Mouse (Mus musculus): ENCODE data around the gene Lhpp. TPM values are rescaled to one million over a fixed set of nuclear protein-coding genes. Genes with fewer than 3 reads are reported as not detected.
A peak's percentile ranks its signal among the peaks of the same experiment; 100 is the strongest.

Gene Lhpp
- polyA plus RNA-seq, 3 experiments from 2014 or later = 2.3 to 5.3 (median 3.6) TPM

DNA sequence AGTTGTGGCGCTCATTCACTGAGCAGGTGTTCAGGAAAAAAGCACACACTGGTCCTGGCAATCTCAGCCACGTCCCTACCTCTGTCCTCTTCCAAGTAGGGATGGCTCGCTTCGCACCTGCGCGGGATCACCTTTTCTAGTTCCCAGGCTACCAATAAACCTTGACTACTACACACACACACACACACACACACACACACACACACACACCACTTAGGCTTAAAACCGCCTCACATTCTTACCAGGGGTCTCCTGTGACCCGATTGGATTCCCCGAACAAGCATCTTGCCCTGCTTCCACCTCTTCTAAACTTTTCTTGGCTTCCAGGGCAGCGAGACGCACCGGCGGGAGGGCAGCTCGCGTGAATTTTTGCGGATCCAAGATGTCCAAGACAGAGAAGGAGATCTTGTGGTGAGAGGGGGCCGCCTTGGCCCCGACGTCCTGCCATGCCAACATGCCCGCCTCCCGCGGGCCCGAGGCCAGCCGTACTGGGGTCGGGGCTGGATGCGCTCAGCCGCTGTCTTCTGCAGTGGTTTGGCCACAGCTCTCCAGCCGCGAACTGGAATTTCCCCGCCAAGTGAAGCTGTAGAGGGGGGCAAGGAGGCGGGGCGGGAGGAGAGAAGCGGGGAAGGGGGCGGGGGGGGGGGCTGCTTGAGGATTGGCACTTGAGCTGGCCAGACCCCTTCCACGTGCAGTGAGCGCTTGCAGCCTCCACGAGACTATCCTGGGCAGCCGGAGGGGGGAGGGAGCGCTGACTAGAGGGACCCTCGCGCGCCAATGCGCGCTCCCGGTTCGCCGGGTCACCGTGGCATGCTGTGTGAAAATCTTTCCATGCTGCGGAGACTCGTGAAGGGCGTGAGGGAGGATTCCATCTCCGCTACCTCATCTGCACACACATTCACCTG, 11.1 kb upstream of the Lhpp start, which contains the start of gene Nkx1-2:
TSS of gene Nkx1-2 (minus strand) at position 567 of the 905 bp plus-strand sequence.
- ATAC-seq = no peak

DNA sequence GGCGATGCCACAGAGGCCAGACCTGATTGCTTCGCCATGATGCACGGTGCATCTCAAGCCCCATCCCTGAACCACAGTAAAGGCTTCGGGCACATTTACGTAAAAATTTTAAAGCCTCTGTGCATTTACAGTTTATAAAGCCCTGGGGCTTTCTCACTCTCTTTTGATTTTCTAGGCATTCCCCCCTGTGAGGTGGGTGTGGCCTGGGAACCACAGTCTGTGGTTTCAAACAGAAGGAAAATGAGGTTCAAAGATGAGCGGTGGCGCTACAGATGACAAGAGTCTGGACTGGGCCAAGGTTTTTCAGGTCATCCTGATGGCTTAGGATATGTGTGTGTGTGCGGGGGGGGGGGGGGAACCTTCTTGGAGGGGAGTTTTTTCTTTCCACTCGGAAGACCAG, 10.4 kb upstream of the Lhpp start:
- ATAC-seq = peak; percentile 38

GRCm38 (mm10) chr7:132600926-132601325, 9.5 kb upstream of the Lhpp start:
- no peak for ATAC-seq

DNA sequence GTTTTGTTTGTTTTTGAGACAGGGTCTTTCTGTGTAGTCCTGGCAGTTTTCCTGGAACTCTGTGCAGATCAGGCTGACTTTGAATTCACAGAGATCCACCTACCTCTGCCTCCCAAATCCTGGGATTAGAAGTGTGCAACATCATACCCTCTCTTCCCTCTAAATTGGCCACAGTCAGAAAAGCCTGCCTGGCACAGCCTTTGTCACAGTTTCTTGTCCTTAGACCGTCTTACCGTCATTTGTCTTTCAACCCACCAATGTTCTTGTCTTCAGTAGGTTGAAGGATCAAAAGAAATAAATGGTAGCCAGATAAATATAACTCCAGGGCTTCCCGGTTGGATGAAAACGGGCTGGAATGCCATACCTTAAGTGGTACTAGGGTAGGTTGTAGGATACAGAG, 5.7 kb upstream of the Lhpp start:
- ATAC-seq = no peak

DNA sequence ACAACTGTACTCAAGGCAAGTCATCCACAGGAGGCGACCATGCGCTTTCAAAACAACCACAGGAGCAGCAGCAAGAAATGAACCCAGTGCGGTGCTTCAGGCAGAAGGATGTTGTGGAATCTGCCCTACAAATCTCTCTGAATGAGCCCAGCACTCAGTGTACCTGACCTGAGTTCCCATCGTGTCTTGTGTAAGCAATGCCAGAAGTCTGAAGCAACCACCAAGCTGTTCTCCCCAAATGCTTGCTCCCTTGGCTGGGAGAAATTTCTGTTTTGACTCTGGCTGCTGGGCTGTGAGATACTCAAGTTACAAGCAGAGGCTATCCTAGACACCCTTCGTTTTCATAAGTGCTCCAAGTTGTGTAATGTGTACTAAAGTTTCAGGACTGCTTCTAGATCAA, 4.7 kb upstream of the Lhpp start:
- no peak for ATAC-seq

DNA sequence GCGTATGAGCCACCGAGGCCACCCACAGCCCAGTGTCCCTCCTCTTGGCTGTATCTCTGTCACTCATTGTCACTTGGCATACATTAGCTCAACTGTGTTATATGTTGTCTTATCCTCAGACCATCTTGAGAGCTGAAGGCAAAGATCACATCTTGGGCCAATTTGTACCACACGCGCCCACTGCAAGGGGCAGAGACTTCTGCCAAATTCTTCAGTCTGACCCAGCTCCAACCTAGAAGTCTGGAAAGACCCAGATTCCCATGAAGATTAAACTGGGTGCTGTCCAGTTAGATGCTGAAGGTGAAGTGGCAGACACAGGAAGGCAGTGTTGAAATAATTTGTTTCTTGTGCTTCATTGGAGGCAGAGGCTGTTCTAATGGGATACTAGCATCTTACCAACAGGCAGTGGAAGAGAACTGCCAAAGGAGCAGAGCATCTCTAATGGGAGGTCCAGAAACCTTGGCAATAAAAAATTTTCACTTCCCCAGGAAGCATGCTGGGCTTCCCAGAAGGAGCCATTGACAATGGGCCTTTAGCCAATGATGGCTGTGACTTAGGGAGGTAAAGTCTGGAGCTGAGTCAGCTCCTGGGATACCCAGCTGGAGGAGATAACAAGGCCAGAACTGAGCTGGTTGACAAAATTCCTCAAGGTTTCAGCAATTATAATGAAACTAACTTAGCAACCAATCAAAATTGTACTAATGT, 2.0 kb upstream of the Lhpp start:
- ATAC-seq = no peak

- no peak for ATAC-seq
These were observed 1.1 kb downstream of the Lhpp start for GRCm38 (mm10) chr7:132611530-132611929.

- no peak for ATAC-seq
These were observed 4.9 kb downstream of the Lhpp start for GRCm38 (mm10) chr7:132615346-132615745.

GRCm38 (mm10) chr7:132616391-132616790, 6.0 kb downstream of the Lhpp start:
- ATAC-seq = no peak

DNA sequence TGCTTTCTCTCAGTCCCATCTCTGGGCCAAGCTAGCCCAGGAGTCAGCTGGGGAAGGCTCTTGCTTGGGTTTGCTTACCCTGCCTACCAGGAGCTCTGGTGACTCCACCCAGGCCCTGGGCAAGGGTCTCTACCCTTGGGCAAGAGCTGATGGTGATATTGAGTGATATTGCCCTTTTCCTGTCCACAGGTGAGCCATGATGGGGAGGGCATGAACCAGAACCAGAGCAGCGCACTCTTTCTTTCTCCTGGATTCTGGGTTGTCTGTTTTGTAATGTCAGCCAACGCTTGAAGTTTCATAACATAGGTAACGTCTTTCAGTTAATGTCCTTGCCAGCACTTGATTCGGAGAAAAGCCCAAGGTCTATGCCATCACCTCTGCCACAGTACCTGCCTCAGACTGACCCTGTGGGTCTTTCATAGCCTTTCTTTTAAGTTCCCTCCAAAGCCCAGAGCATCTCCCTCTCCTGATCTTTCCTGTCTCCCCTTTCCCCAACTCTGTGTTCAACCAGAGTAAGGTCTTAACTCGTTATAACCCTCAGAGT, 6.7 kb downstream of the Lhpp start:
- ATAC-seq = no peak

DNA sequence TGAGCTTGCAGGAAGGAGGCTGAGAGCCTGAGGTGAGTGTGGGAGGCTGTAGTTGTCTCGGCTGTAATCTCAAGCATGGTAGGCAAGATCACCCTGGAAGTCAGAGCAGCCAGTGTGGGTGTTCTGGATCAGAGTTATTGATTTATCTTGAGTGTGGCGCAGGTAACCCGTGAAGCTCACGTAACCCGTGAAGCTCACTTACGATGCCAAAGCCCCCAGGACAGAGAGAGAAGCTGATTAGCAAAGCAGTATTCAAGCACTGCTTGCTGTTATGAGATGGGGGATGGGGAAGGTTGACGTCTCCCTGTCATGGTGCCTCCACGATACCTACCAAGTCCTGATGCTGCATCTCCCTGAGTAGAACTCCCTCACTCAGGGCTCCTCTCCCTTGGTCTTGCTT, 9.1 kb downstream of the Lhpp start:
- ATAC-seq = no peak

GRCm38 (mm10) chr7:132619975-132620918, 9.8 kb downstream of the Lhpp start:
- ATAC-seq = no peak

GRCm38 (mm10) chr7:132624161-132624560, 13.7 kb downstream of the Lhpp start:
- ATAC-seq = no peak

DNA sequence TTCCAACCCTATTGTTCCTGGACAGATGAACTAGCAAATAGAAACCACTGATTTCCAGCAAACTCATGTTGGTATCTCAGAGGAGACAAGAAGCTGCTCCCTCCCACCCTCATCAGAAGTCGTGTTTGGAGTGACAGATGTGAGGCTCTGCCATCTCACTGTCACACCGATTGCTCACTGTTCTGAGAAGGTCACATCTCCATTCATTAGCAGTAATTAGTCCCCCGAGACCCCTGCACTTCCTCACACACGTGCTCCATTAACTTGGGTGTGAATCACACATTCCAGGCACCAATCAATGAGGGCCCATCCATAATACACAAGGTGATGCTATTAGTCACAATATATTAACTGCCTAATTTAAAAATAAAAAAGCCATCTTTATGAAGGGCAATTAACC, 15.7 kb downstream of the Lhpp start:
- no peak for ATAC-seq

- ATAC-seq = no peak
These were observed 17.0 kb downstream of the Lhpp start for GRCm38 (mm10) chr7:132627448-132627847.

- no peak for ATAC-seq
These were observed 20.9 kb downstream of the Lhpp start for GRCm38 (mm10) chr7:132631313-132631712.

GRCm38 (mm10) chr7:132637292-132637691, 26.9 kb downstream of the Lhpp start:
- no peak for ATAC-seq

DNA sequence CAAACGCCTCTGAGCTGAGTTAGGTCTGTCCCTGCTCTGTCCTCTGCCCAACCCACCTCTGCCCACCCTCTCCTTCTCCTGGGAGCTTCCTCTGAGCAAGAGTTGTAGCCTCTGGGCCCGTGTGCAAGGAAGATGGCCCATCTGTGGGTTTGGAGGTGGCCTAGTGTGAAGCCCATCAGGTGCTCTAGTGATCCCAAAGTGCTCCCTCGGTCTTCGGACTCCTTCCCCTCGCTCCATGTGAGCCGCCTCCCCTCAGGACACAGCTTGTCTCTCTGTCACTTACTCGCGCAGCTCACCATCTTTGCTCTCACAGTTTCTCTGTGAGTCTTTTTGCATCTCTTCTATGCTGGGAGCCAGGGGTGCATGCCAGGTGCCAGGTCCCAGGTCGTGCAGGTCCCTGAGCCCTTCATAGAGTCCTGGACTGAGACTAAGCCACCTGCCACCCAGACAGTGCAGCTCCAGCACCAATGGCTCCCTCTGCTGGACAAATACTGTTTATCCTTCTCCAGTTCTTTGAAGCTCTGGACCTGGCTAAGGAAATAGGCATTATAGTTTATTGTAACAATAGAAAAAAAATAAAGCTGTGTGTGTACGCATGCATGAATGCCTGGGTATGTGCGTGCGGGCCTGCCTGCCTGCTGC, 28.1 kb downstream of the Lhpp start:
- ATAC-seq = no peak

DNA sequence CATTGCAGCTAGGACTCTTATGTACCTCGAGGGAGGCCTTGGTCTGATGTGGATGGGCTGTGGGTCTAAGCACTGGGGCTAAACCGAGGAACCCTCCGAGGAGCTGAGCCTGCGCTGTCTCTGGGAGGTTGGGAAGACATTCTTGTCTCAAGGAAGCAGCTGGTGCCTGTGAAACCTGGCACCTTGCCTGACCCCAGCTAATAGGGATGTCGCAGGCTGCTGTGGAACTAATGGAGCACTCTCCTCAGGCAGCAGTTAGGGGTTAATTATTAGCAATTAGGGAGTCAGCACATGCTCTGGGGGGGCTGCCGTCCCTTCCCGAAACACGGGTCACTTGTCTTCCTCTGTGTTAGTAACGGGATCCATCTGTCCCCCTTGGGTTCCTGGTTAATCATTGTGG, 30.5 kb downstream of the Lhpp start:
- ATAC-seq = no peak

DNA sequence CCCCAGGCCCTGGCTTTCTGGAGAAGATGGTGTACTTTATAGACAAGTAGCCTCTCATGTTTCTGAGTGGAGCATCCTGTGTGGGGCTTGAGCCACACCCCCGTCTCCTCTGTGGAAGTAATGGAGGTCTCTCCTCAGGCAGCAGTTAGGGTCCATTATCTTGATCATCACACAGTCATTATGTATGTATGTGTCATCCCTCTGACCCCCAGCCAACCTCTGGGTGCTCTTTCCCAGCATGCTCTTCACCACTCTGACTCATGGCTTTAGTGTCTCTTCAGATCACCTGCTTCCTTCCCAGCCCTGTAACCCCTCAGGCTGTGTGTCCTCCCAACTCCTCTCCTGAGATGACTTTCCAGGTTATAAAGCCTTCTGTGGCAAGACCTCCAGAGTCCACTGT, 31.2 kb downstream of the Lhpp start:
- ATAC-seq = no peak

GRCm38 (mm10) chr7:132644605-132645279, 34.3 kb downstream of the Lhpp start:
- no peak for ATAC-seq
